ENCODE assay signal across 8 mouse cellular contexts in the genomic region with DNA sequence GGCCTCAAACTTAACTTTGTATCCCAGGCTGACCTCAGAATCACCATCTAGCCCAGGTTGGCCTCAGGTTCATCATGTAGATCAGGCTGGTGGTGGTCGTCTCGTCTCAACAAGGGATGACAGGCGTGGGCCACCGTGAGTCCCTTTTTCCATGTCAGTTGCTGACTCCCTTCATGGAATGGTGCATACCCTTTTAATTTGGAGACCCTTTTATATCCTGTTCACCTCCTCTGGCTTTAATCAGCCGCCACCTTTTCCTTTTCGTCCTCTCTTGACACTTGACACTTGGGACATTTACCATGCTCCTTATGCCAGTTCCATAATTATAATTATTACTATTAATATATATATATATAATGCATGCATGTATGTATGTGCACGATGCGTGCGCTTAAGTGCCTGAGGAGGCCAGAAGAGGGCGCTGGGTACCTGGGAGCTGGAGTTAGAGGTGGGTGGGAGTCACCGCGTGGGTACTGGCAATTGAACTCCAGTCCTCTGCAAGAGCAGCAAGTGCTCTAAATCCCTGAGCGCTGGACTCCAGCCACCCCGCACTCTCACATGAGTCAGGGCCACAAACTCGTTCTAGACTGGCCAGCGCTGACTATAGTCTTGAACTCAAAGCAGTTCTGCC. TPM values are rescaled to one million over a fixed set of nuclear protein-coding genes. Genes with fewer than 3 reads are reported as not detected.
DNase-seq lines count a peak whose midpoint lies in the region; ATAC-seq and TF ChIP-seq lines count a peak whose summit lies in the region.

No protein-coding gene starts in this region.

- 0 out of 2 replicates have a peak, but pooled peaks cover 5% of the 10 kb centered on the region for H3K9me3 ChIP-seq in heart, embryonic 14.5 days (ENCODE audit: control insufficient read depth, low read length)
- H3K9me3 ChIP-seq in CH12.LX (replicated peaks; ENCODE audit: low read length) = peaks cover 5% of the 10 kb centered on the region
- H3K9me3 ChIP-seq in stomach, embryonic 15.5 days = no peaks in the 10 kb centered on the region

- TF ChIP-seq RAD21 in CH12.LX (IDR thresholded peaks at IDR 0.05; ENCODE audit: low read depth, low read length) = peak; percentile 30

- dilution Hi-C loops in CH12.LX (cut with MboI; ENCODE audit: extremely low pct_ligation_motif_present, extremely low pct_unique_long_range_greater_than_20kb, low sequenced_read_pairs) = no loop called here

- in situ Hi-C loops in CH12.LX (cut with MboI; ENCODE audit: low pct_ligation_motif_present, low pct_unique_long_range_greater_than_20kb, low sequenced_read_pairs) = no loop called here

- no peak for DNase-seq in heart, postnatal 14 days
- DNase-seq in CH12.LX (ENCODE audit: extremely low read depth) = no peak
- no peak for DNase-seq in liver, adult 2 months (ENCODE audit: extremely low read depth, low read depth, low spot score)
- DNase-seq in left cerebral cortex, postnatal 10 days (ENCODE audit: extremely low spot score in 1 of 2, low spot score in 2 of 2) = no peak
- DNase-seq in adrenal gland, postnatal 14 days = no peak

- peaks cover 23% of the 10 kb centered on the region for H3K79me2 ChIP-seq in CH12.LX (replicated peaks; ENCODE audit: control insufficient read depth, extremely low read depth, insufficient read depth, poor library complexity, severe bottlenecking)
- H3K79me2 ChIP-seq in liver, adult 2 months (ENCODE audit: control insufficient read depth, insufficient read depth, low read length) = peaks cover 6% of the 10 kb centered on the region; the same call in 1 of the 2 replicates

- H3K9ac ChIP-seq in heart, embryonic 14.5 days (ENCODE audit: low read length) = peak overlapping the region; percentile 88
- peak overlapping the region; percentile 87 for H3K9ac ChIP-seq in CH12.LX (ENCODE audit: insufficient read depth, low read depth)
- peak overlapping the region; percentile 85 for H3K9ac ChIP-seq in liver, adult 2 months (ENCODE audit: low read depth, low read length)
- peak overlapping the region; percentile 62; the same call in 1 of the 2 replicates for H3K9ac ChIP-seq in stomach, embryonic 15.5 days

- intact Hi-C loops in heart, postnatal 14 days (cut with DNase I) = loop anchor here (5.0 kb wide), 2 partner anchors 37 to 57 kb away; no protein-coding TSS in a partner anchor
- intact Hi-C loops in left cerebral cortex, postnatal 10 days (cut with DNase I) = no loop called here

- 78% methylated on average over 16 of the region's 16 CpGs for WGBS in heart, embryonic 14.5 days
- WGBS in liver, adult 2 months = 72% methylated on average over 16 of the region's 16 CpGs
- WGBS in stomach, embryonic 15.5 days = 72% methylated on average over 16 of the region's 16 CpGs

- H3K27ac ChIP-seq in heart, embryonic 14.5 days (replicated peaks in 1 of 2; ENCODE audit: control insufficient read depth in 1 of 2, insufficient read depth in 1 of 2, low read depth in 2 of 2, low read length in 2 of 2) = no peak overlapping the region
- H3K27ac ChIP-seq in CH12.LX (ENCODE audit: insufficient read depth, low read depth) = 0 out of 2 replicates have a peak overlapping the region, but pooled peaks have one; percentile 62
- no peak overlapping the region for H3K27ac ChIP-seq in liver, adult 2 months (replicated peaks; ENCODE audit: insufficient read depth, low read depth, low read length)
- H3K27ac ChIP-seq in stomach, embryonic 15.5 days = no peak overlapping the region

- peak; percentile 18 to 49; a peak in 2 of 4 replicates for TF ChIP-seq CTCF in CH12.LX (conservative IDR thresholded peaks at IDR 0.05 in 1 of 2, IDR thresholded peaks at IDR 0.05 in 1 of 2; ENCODE audit: low read depth in 2 of 2, low read length in 2 of 2)
- peak; percentile 52 for TF ChIP-seq CTCF in liver, adult 2 months (IDR thresholded peaks at IDR 0.05; ENCODE audit: low read depth, low read length)

- peak overlapping the region; percentile 64 to 72 for H3K4me3 ChIP-seq in heart, embryonic 14.5 days (ENCODE audit: control insufficient read depth in 1 of 2, insufficient read depth in 1 of 2, low read depth in 1 of 2, low read length in 2 of 2)
- peak overlapping the region; percentile 75 to 88 (median 77) for H3K4me3 ChIP-seq in CH12.LX (replicated peaks in 1 of 3; ENCODE audit: low read depth in 2 of 3, low read length in 2 of 3, poor library complexity in 1 of 3)
- peak overlapping the region; percentile 92 for H3K4me3 ChIP-seq in liver, adult 2 months (ENCODE audit: insufficient read depth, low read depth, low read length)
- H3K4me3 ChIP-seq in stomach, embryonic 15.5 days (replicated peaks) = peak overlapping the region; percentile 74

- no peak for ATAC-seq in heart, embryonic 14.5 days (ENCODE audit: insufficient number of reproducible peaks, insufficient read depth, low FRiP score, low read depth)
- 0 out of 2 replicates have a peak, but pooled peaks have one; percentile 23 for ATAC-seq in erythroblast, adult 5-6 weeks (replicated peaks; ENCODE audit: low FRiP score, poor library complexity, severe bottlenecking)
- no peak for ATAC-seq in stomach, embryonic 15.5 days (ENCODE audit: insufficient read depth, low FRiP score, low read depth)

- peak overlapping the region; percentile 99 for H3K4me2 ChIP-seq in heart, embryonic 14.5 days (ENCODE audit: low read length)
- peak overlapping the region; percentile 56 for H3K4me2 ChIP-seq in CH12.LX (ENCODE audit: insufficient read depth, low read depth, poor library complexity, severe bottlenecking)
- H3K4me2 ChIP-seq in stomach, embryonic 15.5 days = peak overlapping the region; percentile 79

- TF ChIP-seq POLR2A in CH12.LX (IDR thresholded peaks at IDR 0.05; ENCODE audit: low read depth, low read length) = no peak
- no peak for TF ChIP-seq POLR2A in liver, adult 2 months (IDR thresholded peaks at IDR 0.05; ENCODE audit: extremely low read depth, insufficient read depth, low read length)

- H3K36me3 ChIP-seq in heart, embryonic 14.5 days (ENCODE audit: control insufficient read depth, insufficient read depth, low read length) = no peaks in the 10 kb centered on the region
- peaks cover 13 to 39% of the 10 kb centered on the region in 2 experiments for H3K36me3 ChIP-seq in CH12.LX (replicated peaks in 1 of 2; ENCODE audit: control insufficient read depth in 1 of 2, insufficient read depth in 1 of 2, low read length in 1 of 2)
- no peaks in the 10 kb centered on the region for H3K36me3 ChIP-seq in liver, adult 2 months (ENCODE audit: control insufficient read depth, insufficient read depth, low read length)
- H3K36me3 ChIP-seq in stomach, embryonic 15.5 days = no peaks in the 10 kb centered on the region

- H3K4me1 ChIP-seq in heart, embryonic 14.5 days (ENCODE audit: control insufficient read depth in 2 of 2, insufficient read depth in 2 of 2, low read length in 2 of 2) = peaks cover 2 to 5% of the 10 kb centered on the region in 2 experiments; a peak in 3 of 4 replicates
- peaks cover 11 to 46% of the 10 kb centered on the region in 2 experiments; a peak in 3 of 4 replicates for H3K4me1 ChIP-seq in CH12.LX (ENCODE audit: control insufficient read depth in 1 of 2, insufficient read depth in 2 of 2)
- H3K4me1 ChIP-seq in liver, adult 2 months (ENCODE audit: control insufficient read depth, insufficient read depth, low read length) = peaks cover 17% of the 10 kb centered on the region
- H3K4me1 ChIP-seq in stomach, embryonic 15.5 days = 0 out of 2 replicates have a peak, but pooled peaks cover 13% of the 10 kb centered on the region

- no peak for TF ChIP-seq EP300 in CH12.LX (IDR thresholded peaks at IDR 0.05; ENCODE audit: low read length)

- peaks cover 15% of the 10 kb centered on the region for H3K27me3 ChIP-seq in heart, embryonic 14.5 days (ENCODE audit: control insufficient read depth, insufficient read depth, low read length)
- no peaks in the 10 kb centered on the region for H3K27me3 ChIP-seq in CH12.LX (replicated peaks)
- no peaks in the 10 kb centered on the region for H3K27me3 ChIP-seq in liver, adult 2 months (ENCODE audit: control insufficient read depth, insufficient read depth, low read length)
- no peaks in the 10 kb centered on the region for H3K27me3 ChIP-seq in stomach, embryonic 15.5 days (replicated peaks)

RNA-seq across cellular contexts. Expression of gene Tpst1, which starts 7.0 kb away (rescaled TPM):
- polyA plus RNA-seq in heart, embryonic 14.5 days (2014; fragmentation: Nextera tagmentation; extraction: Ambion mirVana) = 23.0 and 24.5 TPM in 2 replicates
- 10 to 100 TPM; 15.7 to 16.9 TPM for total RNA-seq in heart, postnatal 14 days (2021)
- total RNA-seq in CH12.LX (2012; rRNA removed) (36.8 and 45.5 TPM in 2 replicates), CH12.LX (2014; rRNA removed) (49.9 and 52.5 TPM in 2 replicates)
- polyA plus RNA-seq in CH12.LX (2012; ENCODE audit: insufficient read length, low read depth) = 43.2 and 50.4 TPM in 2 replicates
- 7.9 and 14.4 TPM in 2 replicates for total RNA-seq in erythroblast, adult 5-6 weeks (2015; ENCODE audit: low replicate concordance)
- total RNA-seq in erythroblast, adult 5-6 weeks (2017; ENCODE audit: low replicate concordance) = 2.1 and 3.5 TPM in 2 replicates
- 15.6 and 20.1 TPM in 2 replicates for total RNA-seq in liver, adult 2 months (2014; rRNA removed)
- polyA plus RNA-seq in liver, adult 2 months (2012; rRNA removed) = 9.3 and 10.8 TPM in 2 replicates
- polyA plus RNA-seq in stomach, embryonic 15.5 days (2015; fragmentation: Nextera tagmentation; extraction: Ambion mirVana) = 70.1 and 77.3 TPM in 2 replicates
- 10 to 100 TPM; 35.5 to 37.1 TPM for total RNA-seq in left cerebral cortex, postnatal 10 days (2021)
- total RNA-seq in adrenal gland, postnatal 14 days (2021) = 32.5 and 35.5 TPM in 2 replicates

RNA-seq across cellular contexts. Expression of gene Crcp, which starts 51.1 kb away (rescaled TPM):
- 15.1 and 16.3 TPM in 2 replicates for polyA plus RNA-seq in heart, embryonic 14.5 days (2014; fragmentation: Nextera tagmentation; extraction: Ambion mirVana)
- 10 to 100 TPM; 11.4 to 11.9 TPM for total RNA-seq in heart, postnatal 14 days (2021)
- 42.3 and 50.2 TPM in 2 replicates for total RNA-seq in CH12.LX (2012; rRNA removed)
- 57.1 and 58.3 TPM in 2 replicates for total RNA-seq in CH12.LX (2014; rRNA removed)
- 63.2 and 73.6 TPM in 2 replicates for polyA plus RNA-seq in CH12.LX (2012; ENCODE audit: insufficient read length, low read depth)
- total RNA-seq in erythroblast, adult 5-6 weeks (2015; ENCODE audit: low replicate concordance) = 9.2 and 16.5 TPM in 2 replicates
- 18.7 and 21.6 TPM in 2 replicates for total RNA-seq in erythroblast, adult 5-6 weeks (2017; ENCODE audit: low replicate concordance)
- total RNA-seq in liver, adult 2 months (2014; rRNA removed) = 27.8 and 33.6 TPM in 2 replicates
- polyA plus RNA-seq in liver, adult 2 months (2012; rRNA removed) = 11.8 and 14.7 TPM in 2 replicates
- 31.6 and 33.1 TPM in 2 replicates for polyA plus RNA-seq in stomach, embryonic 15.5 days (2015; fragmentation: Nextera tagmentation; extraction: Ambion mirVana)
- 10 to 100 TPM; 39.9 to 40.9 TPM for total RNA-seq in left cerebral cortex, postnatal 10 days (2021)
- total RNA-seq in adrenal gland, postnatal 14 days (2021) = 35.9 and 38.6 TPM in 2 replicates

RNA-seq across cellular contexts. Expression of gene Asl, which starts 51.1 kb away (rescaled TPM):
- 16.4 and 19.3 TPM in 2 replicates for polyA plus RNA-seq in heart, embryonic 14.5 days (2014; fragmentation: Nextera tagmentation; extraction: Ambion mirVana)
- total RNA-seq in heart, postnatal 14 days (2021) = 1 to 10 TPM; 6.8 to 7.7 TPM
- total RNA-seq in CH12.LX (2012; rRNA removed) = 54.4 and 70.4 TPM in 2 replicates
- 44.8 and 45.3 TPM in 2 replicates for total RNA-seq in CH12.LX (2014; rRNA removed)
- polyA plus RNA-seq in CH12.LX (2012; ENCODE audit: insufficient read length, low read depth) = 60.1 and 61.0 TPM in 2 replicates
- total RNA-seq in erythroblast, adult 5-6 weeks (2015; ENCODE audit: low replicate concordance) = 1.9 and 11.3 TPM in 2 replicates
- 2.0 and 2.6 TPM in 2 replicates for total RNA-seq in erythroblast, adult 5-6 weeks (2017; ENCODE audit: low replicate concordance)
- total RNA-seq in liver, adult 2 months (2014; rRNA removed) = 683 and 898 TPM in 2 replicates
- polyA plus RNA-seq in liver, adult 2 months (2012; rRNA removed) = 622 and 696 TPM in 2 replicates
- polyA plus RNA-seq in stomach, embryonic 15.5 days (2015; fragmentation: Nextera tagmentation; extraction: Ambion mirVana) = 49.1 and 50.1 TPM in 2 replicates
- 10 to 100 TPM; 23.9 to 24.6 TPM for total RNA-seq in left cerebral cortex, postnatal 10 days (2021)
- 131 and 168 TPM in 2 replicates for total RNA-seq in adrenal gland, postnatal 14 days (2021)
